Mouse (Mus musculus): ENCODE results near the gene Cryab.
A peak's percentile ranks its signal among the peaks of the same experiment; 100 is the strongest.

Gene Cryab

GRCm38 (mm10) chr9:50800985-50801384 is 49.9 kb downstream of the Cryab start:
- peak; percentile 71 for DNase-seq

GRCm38 (mm10) chr9:50803055-50803671 is 52.0 kb downstream of the Cryab start:
- DNase-seq = no peak

Measured in embryo, embryonic 11 days (tissue).